ENCODE assay signal across 10 mouse cellular contexts in genomic region chr5:114648728-114649311, GRCm38 (mm10). TPM values are rescaled to one million over a fixed set of nuclear protein-coding genes. Genes with fewer than 3 reads are reported as not detected.
DNase-seq lines count a peak whose midpoint lies in the region; ATAC-seq and TF ChIP-seq lines count a peak whose summit lies in the region.
"Had no signal": no experiment of that assay in that cellular context is flagged by ENCODE, and none has a peak within 500 bp of the region (broad histone marks: within the 10 kb centered on the region; RNA-seq: fewer than 3 reads in every experiment).

No protein-coding gene starts in this region.

- no peaks in the 10 kb centered on the region for H3K4me1 ChIP-seq in hindbrain, postnatal 0 days (ENCODE audit: insufficient read depth, low read length)
- H3K4me1 ChIP-seq in hindbrain, embryonic 11.5 days (replicated peaks; ENCODE audit: control insufficient read depth, insufficient read depth, low read length), result peaks cover 4% of the 10 kb centered on the region
- H3K4me1 ChIP-seq in brown adipose tissue, adult 24 weeks (ENCODE audit: control insufficient read depth, insufficient read depth, insufficient read length, low read length), result no peaks in the 10 kb centered on the region; the same call in 1 of the 2 replicates
- H3K4me1 ChIP-seq in kidney, embryonic 15.5 days, result peaks cover 74% of the 10 kb centered on the region

- H3K27me3 ChIP-seq in hindbrain, postnatal 0 days (ENCODE audit: insufficient read depth, low read length), result no peaks in the 10 kb centered on the region
- no peaks in the 10 kb centered on the region for H3K27me3 ChIP-seq in hindbrain, embryonic 11.5 days (ENCODE audit: control insufficient read depth, insufficient read depth, low read length)
- H3K27me3 ChIP-seq in kidney, embryonic 15.5 days, result 0 out of 2 replicates have a peak, but pooled peaks cover 5% of the 10 kb centered on the region

- TF ChIP-seq CTCF in hindbrain, postnatal 0 days (IDR thresholded peaks at IDR 0.05; ENCODE audit: low read depth), result no peak

- no peaks in the 10 kb centered on the region for H3K9me3 ChIP-seq in hindbrain, postnatal 0 days (ENCODE audit: low read length)
- H3K9me3 ChIP-seq in hindbrain, embryonic 11.5 days (ENCODE audit: control insufficient read depth, low read length), result no peaks in the 10 kb centered on the region
- H3K9me3 ChIP-seq in kidney, embryonic 15.5 days (replicated peaks), result no peaks in the 10 kb centered on the region
- H3K9me3 ChIP-seq: hindbrain, embryonic 13.5 days had no signal

- H3K4me3 ChIP-seq in hindbrain, postnatal 0 days (ENCODE audit: low read length), result no peak overlapping the region
- H3K4me3 ChIP-seq in hindbrain, embryonic 11.5 days (ENCODE audit: low read depth, low read length), result no peak overlapping the region
- no peak overlapping the region for H3K4me3 ChIP-seq in brown adipose tissue, adult 24 weeks (ENCODE audit: insufficient read depth, low read depth, low read length)
- H3K4me3 ChIP-seq in kidney, embryonic 15.5 days (replicated peaks), result no peak overlapping the region
- H3K4me3 ChIP-seq: hindbrain, embryonic 13.5 days had no signal

- no peak overlapping the region for H3K9ac ChIP-seq in hindbrain, postnatal 0 days (replicated peaks; ENCODE audit: low read length)
- H3K9ac ChIP-seq in hindbrain, embryonic 11.5 days (ENCODE audit: low read depth, low read length), result no peak overlapping the region
- no peak overlapping the region for H3K9ac ChIP-seq in kidney, embryonic 15.5 days
- H3K9ac ChIP-seq: hindbrain, embryonic 13.5 days had no signal

- DNase-seq in hindbrain, postnatal 0 days (ENCODE audit: low spot score), result no peak
- DNase-seq in hindbrain, embryonic 11.5 days (ENCODE audit: low spot score), result no peak
- peak; percentile 44 for DNase-seq in lung, postnatal 25 days (ENCODE audit: low spot score)
- DNase-seq in frontal cortex, postnatal 14 days (ENCODE audit: low spot score in 2 of 2), result no peak
- no peak for DNase-seq in left cerebral cortex, adult 8-10 months (ENCODE audit: low spot score in 2 of 2)
- DNase-seq: gastrocnemius, postnatal 14 days; thymus, postnatal 25 days had no signal

- H3K27ac ChIP-seq in hindbrain, postnatal 0 days, result 0 out of 2 replicates have a peak overlapping the region, but pooled peaks have one; percentile 27
- H3K27ac ChIP-seq in hindbrain, embryonic 11.5 days (ENCODE audit: low read depth, low read length), result no peak overlapping the region
- peak overlapping the region; percentile 57; the same call in 1 of the 2 replicates for H3K27ac ChIP-seq in brown adipose tissue, adult 24 weeks (replicated peaks; ENCODE audit: low read depth, low read length)
- H3K27ac ChIP-seq in kidney, embryonic 15.5 days, result peak overlapping the region; percentile 24; the same call in 1 of the 2 replicates
- H3K27ac ChIP-seq: hindbrain, embryonic 13.5 days had no signal

- 56% methylated on average over 11 of the region's 11 CpGs for WGBS in hindbrain, postnatal 0 days
- WGBS in hindbrain, embryonic 11.5 days, result 77% methylated on average over 11 of the region's 11 CpGs
- WGBS in kidney, embryonic 15.5 days, result 66% methylated on average over 11 of the region's 11 CpGs

- H3K4me2 ChIP-seq in hindbrain, postnatal 0 days (ENCODE audit: low read depth, low read length), result no peak overlapping the region
- no peak overlapping the region for H3K4me2 ChIP-seq in hindbrain, embryonic 11.5 days (replicated peaks; ENCODE audit: low read depth, low read length)
- no peak overlapping the region for H3K4me2 ChIP-seq in kidney, embryonic 15.5 days

- H3K36me3 ChIP-seq in hindbrain, postnatal 0 days (ENCODE audit: insufficient read depth, low read length), result no peaks in the 10 kb centered on the region
- H3K36me3 ChIP-seq in hindbrain, embryonic 11.5 days (ENCODE audit: control insufficient read depth, insufficient read depth, low read length), result no peaks in the 10 kb centered on the region
- no peaks in the 10 kb centered on the region for H3K36me3 ChIP-seq in kidney, embryonic 15.5 days
- H3K36me3 ChIP-seq: hindbrain, embryonic 13.5 days had no signal

- ATAC-seq in hindbrain, postnatal 0 days, result no peak
- ATAC-seq in hindbrain, embryonic 11.5 days (ENCODE audit: low FRiP score), result no peak
- no peak for ATAC-seq in kidney, embryonic 15.5 days (replicated peaks; ENCODE audit: low FRiP score)

RNA-seq across cellular contexts. Expression of gene Trpv4, which starts 9.4 kb away (rescaled TPM):
- 2.7 TPM in 2 replicates for total RNA-seq in hindbrain, postnatal 0 days (2014; rRNA removed)
- 3.0 and 3.4 TPM in 2 replicates for polyA plus RNA-seq in hindbrain, postnatal 0 days (2015; fragmentation: Nextera tagmentation; extraction: Ambion mirVana)
- 0.38 and 0.85 TPM in 2 replicates for polyA plus RNA-seq in hindbrain, embryonic 11.5 days (2014; fragmentation: Nextera tagmentation; extraction: Ambion mirVana)
- 0.83 and 1.2 TPM in 2 replicates for polyA plus RNA-seq in brown adipose tissue, adult 24 weeks (2012; ENCODE audit: insufficient read depth, insufficient read length, missing spikeins)
- 21.8 and 23.4 TPM in 2 replicates for polyA plus RNA-seq in kidney, embryonic 15.5 days (2015; fragmentation: Nextera tagmentation; extraction: Ambion mirVana)
- 1 to 10 TPM; 1.1 to 2.4 (median 1.5) TPM for total RNA-seq in left cerebral cortex, adult 8-10 months (2022)

RNA-seq across cellular contexts. Expression of gene Gltp, which starts 42.0 kb away (rescaled TPM):
- total RNA-seq in hindbrain, postnatal 0 days (2014; rRNA removed), result 36.3 and 51.0 TPM in 2 replicates
- polyA plus RNA-seq in hindbrain, postnatal 0 days (2015; fragmentation: Nextera tagmentation; extraction: Ambion mirVana), result 55.0 and 55.1 TPM in 2 replicates
- polyA plus RNA-seq in hindbrain, embryonic 11.5 days (2014; fragmentation: Nextera tagmentation; extraction: Ambion mirVana), result 62.6 and 64.4 TPM in 2 replicates
- 29.8 and 31.9 TPM in 2 replicates for polyA plus RNA-seq in brown adipose tissue, adult 24 weeks (2012; ENCODE audit: insufficient read depth, insufficient read length, missing spikeins)
- polyA plus RNA-seq in kidney, embryonic 15.5 days (2015; fragmentation: Nextera tagmentation; extraction: Ambion mirVana), result 78.5 and 79.2 TPM in 2 replicates
- 10 to 100 TPM; 33.0 to 39.0 (median 35.4) TPM for total RNA-seq in left cerebral cortex, adult 8-10 months (2022)

RNA-seq across cellular contexts. Expression of gene Tchp, which starts 58.7 kb away (rescaled TPM):
- total RNA-seq in hindbrain, postnatal 0 days (2014; rRNA removed), result 9.0 and 12.7 TPM in 2 replicates
- polyA plus RNA-seq in hindbrain, postnatal 0 days (2015; fragmentation: Nextera tagmentation; extraction: Ambion mirVana), result 14.4 and 15.6 TPM in 2 replicates
- 13.3 and 15.8 TPM in 2 replicates for polyA plus RNA-seq in hindbrain, embryonic 11.5 days (2014; fragmentation: Nextera tagmentation; extraction: Ambion mirVana)
- 1.5 and 4.4 TPM in 2 replicates for polyA plus RNA-seq in brown adipose tissue, adult 24 weeks (2012; ENCODE audit: insufficient read depth, insufficient read length, missing spikeins)
- 16.5 and 17.4 TPM in 2 replicates for polyA plus RNA-seq in kidney, embryonic 15.5 days (2015; fragmentation: Nextera tagmentation; extraction: Ambion mirVana)
- 10 to 100 TPM; 10.7 to 18.7 (median 13.2) TPM for total RNA-seq in left cerebral cortex, adult 8-10 months (2022)
